Comparison of ENCODE assay signal across 16 mouse cellular contexts in the genomic region with DNA sequence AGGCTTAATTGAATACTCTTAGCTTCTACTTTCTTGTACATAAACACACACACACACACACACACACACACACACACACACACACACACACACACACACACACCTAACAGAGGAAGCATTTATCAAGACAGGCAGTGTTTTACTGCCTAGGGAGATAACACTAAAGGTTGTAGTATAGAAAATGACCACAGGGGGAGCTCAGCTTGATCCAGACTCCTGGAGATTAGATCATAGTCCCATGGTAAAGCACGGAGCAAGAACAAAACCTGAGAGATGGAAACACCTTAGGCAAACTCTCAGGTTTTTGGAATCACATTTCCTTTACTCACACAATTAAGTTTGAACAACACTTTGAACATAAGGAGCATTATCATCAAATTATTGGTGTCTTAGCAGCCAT.
DNase-seq lines count a peak whose midpoint lies in the region; ATAC-seq and TF ChIP-seq lines count a peak whose summit lies in the region.
"Had no signal": no experiment of that assay in that cellular context is flagged by ENCODE, and none has a peak within 500 bp of the region (broad histone marks: within the 10 kb centered on the region; RNA-seq: fewer than 3 reads in every experiment).

No protein-coding gene starts in this region.

- H3K27me3 ChIP-seq in kidney, adult 2 months (replicated peaks; ENCODE audit: control insufficient read depth, insufficient read depth, low read length): no peaks in the 10 kb centered on the region
- no peaks in the 10 kb centered on the region for H3K27me3 ChIP-seq in kidney, embryonic 14.5 days (ENCODE audit: control insufficient read depth, insufficient read depth, low read length)
- H3K27me3 ChIP-seq: embryonic facial prominence, embryonic 12.5 days; limb, embryonic 12.5 days; stomach, embryonic 15.5 days had no signal

- no peak overlapping the region for H3K4me2 ChIP-seq in kidney, embryonic 14.5 days (replicated peaks; ENCODE audit: low read depth, low read length)
- H3K4me2 ChIP-seq: embryonic facial prominence, embryonic 12.5 days; forebrain, embryonic 12.5 days; limb, embryonic 12.5 days; stomach, embryonic 15.5 days had no signal

- no peak overlapping the region for H3K27ac ChIP-seq in kidney, adult 2 months (ENCODE audit: insufficient read depth, low read depth, low read length)
- H3K27ac ChIP-seq in kidney, embryonic 14.5 days (ENCODE audit: low read depth, low read length): no peak overlapping the region
- H3K27ac ChIP-seq: embryonic facial prominence, embryonic 12.5 days; forebrain, embryonic 12.5 days; limb, embryonic 12.5 days; stomach, embryonic 15.5 days had no signal

- WGBS in kidney, adult 2 months: 62% methylated on average over 1 of the region's 1 CpGs
- WGBS in kidney, embryonic 14.5 days: 61% methylated on average over 1 of the region's 1 CpGs

- no peaks in the 10 kb centered on the region for H3K9me3 ChIP-seq in kidney, embryonic 14.5 days (ENCODE audit: control insufficient read depth, low read length)
- H3K9me3 ChIP-seq: embryonic facial prominence, embryonic 12.5 days; forebrain, embryonic 12.5 days; limb, embryonic 12.5 days; stomach, embryonic 15.5 days had no signal

- H3K4me1 ChIP-seq in kidney, adult 2 months (ENCODE audit: control insufficient read depth, insufficient read depth, low read length): no peaks in the 10 kb centered on the region
- H3K4me1 ChIP-seq in kidney, embryonic 14.5 days (ENCODE audit: control insufficient read depth, insufficient read depth, low read length): no peaks in the 10 kb centered on the region
- H3K4me1 ChIP-seq: embryonic facial prominence, embryonic 12.5 days; limb, embryonic 12.5 days; stomach, embryonic 15.5 days had no signal

- ATAC-seq in kidney, embryonic 14.5 days (ENCODE audit: low FRiP score, low TSS enrichment): no peak
- ATAC-seq in granulocyte monocyte progenitor cell, adult 5-6 weeks (replicated peaks; ENCODE audit: poor library complexity, severe bottlenecking): peak; percentile 44; the same call in 1 of the 2 replicates

- DNase-seq in kidney, adult 2 months: peak; percentile 5
- DNase-seq in 416B (ENCODE audit: low read depth): peak; percentile 7
- DNase-seq in ES-CJ7 (ENCODE audit: low read depth, low spot score): peak; percentile 59
- no peak for DNase-seq in spleen, postnatal 4 days (ENCODE audit: low spot score in 2 of 2)
- DNase-seq in adrenal gland, adult 18-20 months (ENCODE audit: low spot score in 2 of 2): no peak
- DNase-seq: adrenal gland, adult 8-10 months; cerebellum, adult 11 months; heart, postnatal 14 days; kidney, adult 18-20 months had no signal

- TF ChIP-seq POLR2A in kidney, adult 2 months (IDR thresholded peaks at IDR 0.05; ENCODE audit: low read depth, low read length): no peak

- no peak overlapping the region for H3K9ac ChIP-seq in kidney, embryonic 14.5 days (ENCODE audit: low read depth, low read length)
- H3K9ac ChIP-seq: embryonic facial prominence, embryonic 12.5 days; forebrain, embryonic 12.5 days; limb, embryonic 12.5 days; stomach, embryonic 15.5 days had no signal

- TF ChIP-seq CTCF in kidney, adult 2 months (conservative IDR thresholded peaks at IDR 0.05; ENCODE audit: insufficient read depth, insufficient read length, low read depth, low read length): no peak

- no peak overlapping the region for H3K4me3 ChIP-seq in kidney, adult 2 months (ENCODE audit: insufficient read depth, low read depth, low read length)
- H3K4me3 ChIP-seq in kidney, embryonic 14.5 days (ENCODE audit: low read length): no peak overlapping the region
- H3K4me3 ChIP-seq: embryonic facial prominence, embryonic 12.5 days; forebrain, embryonic 12.5 days; limb, embryonic 12.5 days; stomach, embryonic 15.5 days had no signal

- no peaks in the 10 kb centered on the region for H3K36me3 ChIP-seq in kidney, adult 2 months (ENCODE audit: control insufficient read depth, insufficient read depth, low read length)
- no peaks in the 10 kb centered on the region for H3K36me3 ChIP-seq in kidney, embryonic 14.5 days (ENCODE audit: control insufficient read depth, insufficient read depth, low read length)
- H3K36me3 ChIP-seq: embryonic facial prominence, embryonic 12.5 days; forebrain, embryonic 12.5 days; G1E; limb, embryonic 12.5 days; stomach, embryonic 15.5 days had no signal

Comparison
In these comparisons a context has a peak if more than half of its experiments do, and no peak if none do; other contexts are left out.
1. DNase-seq: peak in kidney, adult 2 months (single experiment), 416B (single experiment) and ES-CJ7 (single experiment); none in spleen, postnatal 4 days (0 of 2) and adrenal gland, adult 18-20 months (0 of 2).